Mouse (Mus musculus) olfactory bulb, adult 2 months (tissue): Measurements from ENCODE around the gene Abcb1b.
"Not testable (repeated sequence)": the region's sequence is repeated elsewhere in the genome, so short reads cannot be mapped to it uniquely, and the experiment has no call there.

ENCODE experiments used
- CTCF ChIP-seq: fragments of 200-500 bp; IDR thresholded peaks from 2 replicates; pipeline ENCODE4 v1.5.1; 2012; ENCODE audit warnings: low read depth, mild to moderate bottlenecking, low read length, moderate library complexity; ENCODE audit not compliant: insufficient read depth
- POLR2A ChIP-seq: fragments of 200-500 bp; IDR thresholded peaks from 2 replicates; pipeline ENCODE4 v1.6.1; 2012; ENCODE audit warnings: mild to moderate bottlenecking, low read depth, low read length, moderate library complexity; ENCODE audit not compliant: insufficient read depth

DNA sequence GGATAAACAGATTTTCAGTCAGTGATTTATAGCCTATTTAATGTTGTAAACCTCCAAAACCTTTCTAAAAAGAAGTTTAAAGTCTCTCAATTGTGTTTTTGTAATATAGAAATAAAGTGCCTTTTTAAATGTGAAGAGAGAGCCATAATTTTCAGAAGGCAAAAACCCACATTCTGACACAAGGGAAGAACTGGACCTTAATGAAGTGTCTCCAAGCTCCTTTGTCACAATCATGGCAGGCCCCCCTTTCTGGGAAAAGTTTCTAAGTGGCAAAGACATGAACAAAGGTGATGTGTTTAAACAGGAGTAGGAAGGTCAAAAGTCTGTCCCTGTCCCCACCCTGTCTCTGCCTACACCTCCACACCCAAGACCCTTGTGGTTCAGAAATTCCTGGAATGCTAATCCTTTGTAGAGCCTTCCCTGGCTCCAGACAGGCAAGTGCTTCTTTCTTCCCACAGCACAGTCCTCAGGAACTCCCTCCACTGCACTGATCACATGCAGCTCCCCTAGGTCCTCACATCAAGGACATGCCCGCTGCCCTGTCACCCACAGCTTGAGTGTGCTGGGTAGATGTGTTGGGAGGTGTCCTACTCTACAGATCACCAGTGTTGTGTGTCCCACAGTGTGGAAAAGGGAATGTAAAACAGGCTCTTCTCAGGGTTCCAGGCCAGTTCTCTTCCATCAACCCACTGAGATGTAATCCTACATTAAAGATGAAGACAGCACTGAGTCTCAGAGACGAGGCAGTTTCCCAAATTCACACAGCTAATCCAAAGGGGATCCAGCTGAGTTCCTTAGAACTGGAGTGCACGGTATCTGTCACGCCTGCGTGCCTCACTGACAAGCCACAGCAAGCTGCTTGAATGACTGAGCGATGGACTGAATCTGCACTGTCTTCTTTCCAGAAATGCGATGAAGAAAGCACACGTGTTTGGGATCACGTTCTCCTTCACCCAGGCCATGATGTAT, 50.9 kb downstream of the Abcb1b start:
- not testable (repeated sequence) for TF ChIP-seq CTCF, POLR2A
